Mouse (Mus musculus) adrenal gland, adult 18-20 months (tissue): ENCODE measurements around the gene Gabrd. TPM values are rescaled to one million over a fixed set of nuclear protein-coding genes. Genes with fewer than 3 reads are reported as not detected.
"Not testable (repeated sequence)": the region's sequence is repeated elsewhere in the genome, so short reads cannot be mapped to it uniquely, and the experiment has no call there.

Experiments used
- DNase-seq, 2 experiments: peaks; one replicate each; pipeline ENCODE4 v3.0.0; 2021 to 2022; ENCODE audit warnings: low spot score in 2 of 2
- long read RNA-seq, 2 experiments: library from polyadenylated mRNA; stranded (forward); transcript quantifications; one replicate each; pipeline ENCODE4 v2.0.0; 2021
- total RNA-seq, 2 experiments: library from RNA; stranded (reverse); gene quantifications; 1 replicate in 1 of 2; 2 replicates in 1 of 2; pipeline ENCODE4 v1.2.3; 2021

The Gabrd gene
- total RNA-seq = under 1 TPM in 1 of 2 experiments, not detected in 1; 0.16 TPM
- long read RNA-seq, experiment 1 = 0 reads
- long read RNA-seq, experiment 2 = 0 reads

GRCm38 (mm10) chr4:155397511-155398221, at the start of gene Gabrd:
Gene Gabrd (minus strand): TSS chr4:155398112.
- peak; percentile 50 to 56 for DNase-seq

GRCm38 (mm10) chr4:155442808-155443207, 44.9 kb upstream of the Gabrd start:
- no peak for DNase-seq

DNA sequence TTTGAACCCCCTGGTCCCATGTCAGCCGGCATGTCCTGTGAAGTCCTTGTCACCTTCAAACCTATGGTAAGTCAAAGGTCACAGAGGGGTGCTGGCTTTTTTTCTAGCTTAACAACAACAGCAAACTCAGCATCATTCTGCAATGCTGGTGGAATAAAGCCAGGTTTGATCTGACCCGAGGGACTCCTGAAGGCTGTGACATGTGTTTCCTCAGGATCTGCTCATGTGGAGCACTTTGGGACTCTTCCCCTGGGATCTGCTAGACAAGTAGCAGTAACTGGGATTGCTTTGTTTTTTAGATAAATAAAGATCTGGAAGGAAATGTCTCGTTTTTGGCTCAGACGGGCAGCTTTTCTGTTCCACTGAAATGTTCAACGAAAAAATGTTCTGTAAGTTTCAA, 36.1 kb upstream of the Gabrd start:
- DNase-seq = no peak

- DNase-seq = no peak
Measured at GRCm38 (mm10) chr4:155432358-155432757, 34.4 kb upstream of the Gabrd start.

GRCm38 (mm10) chr4:155429202-155429601, 31.3 kb upstream of the Gabrd start:
- no peak for DNase-seq

- no peak for DNase-seq
Measured at GRCm38 (mm10) chr4:155428442-155428841, 30.5 kb upstream of the Gabrd start.

DNA sequence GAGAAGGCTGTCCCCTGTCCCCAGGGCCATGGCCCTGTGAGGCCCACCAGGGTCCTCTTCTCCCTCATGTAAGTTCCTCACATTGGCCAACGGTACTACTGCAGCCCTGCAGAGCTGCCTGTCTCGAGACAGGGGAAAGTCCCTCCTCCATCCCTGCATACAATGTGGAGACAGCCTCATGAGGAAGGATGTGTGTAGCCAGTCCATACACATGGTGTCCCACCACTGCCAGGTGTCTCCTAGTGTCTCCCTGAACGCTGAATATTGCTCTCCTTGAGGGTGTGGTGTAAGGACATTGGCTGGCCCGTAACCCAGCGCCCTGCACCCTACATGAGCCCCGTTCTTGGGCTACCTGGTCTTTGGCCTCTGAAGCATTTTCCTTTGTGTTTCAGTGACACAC, 28.4 kb upstream of the Gabrd start:
- DNase-seq = no peak

- no peak for DNase-seq
Measured at GRCm38 (mm10) chr4:155423988-155424387, 26.1 kb upstream of the Gabrd start.

DNA sequence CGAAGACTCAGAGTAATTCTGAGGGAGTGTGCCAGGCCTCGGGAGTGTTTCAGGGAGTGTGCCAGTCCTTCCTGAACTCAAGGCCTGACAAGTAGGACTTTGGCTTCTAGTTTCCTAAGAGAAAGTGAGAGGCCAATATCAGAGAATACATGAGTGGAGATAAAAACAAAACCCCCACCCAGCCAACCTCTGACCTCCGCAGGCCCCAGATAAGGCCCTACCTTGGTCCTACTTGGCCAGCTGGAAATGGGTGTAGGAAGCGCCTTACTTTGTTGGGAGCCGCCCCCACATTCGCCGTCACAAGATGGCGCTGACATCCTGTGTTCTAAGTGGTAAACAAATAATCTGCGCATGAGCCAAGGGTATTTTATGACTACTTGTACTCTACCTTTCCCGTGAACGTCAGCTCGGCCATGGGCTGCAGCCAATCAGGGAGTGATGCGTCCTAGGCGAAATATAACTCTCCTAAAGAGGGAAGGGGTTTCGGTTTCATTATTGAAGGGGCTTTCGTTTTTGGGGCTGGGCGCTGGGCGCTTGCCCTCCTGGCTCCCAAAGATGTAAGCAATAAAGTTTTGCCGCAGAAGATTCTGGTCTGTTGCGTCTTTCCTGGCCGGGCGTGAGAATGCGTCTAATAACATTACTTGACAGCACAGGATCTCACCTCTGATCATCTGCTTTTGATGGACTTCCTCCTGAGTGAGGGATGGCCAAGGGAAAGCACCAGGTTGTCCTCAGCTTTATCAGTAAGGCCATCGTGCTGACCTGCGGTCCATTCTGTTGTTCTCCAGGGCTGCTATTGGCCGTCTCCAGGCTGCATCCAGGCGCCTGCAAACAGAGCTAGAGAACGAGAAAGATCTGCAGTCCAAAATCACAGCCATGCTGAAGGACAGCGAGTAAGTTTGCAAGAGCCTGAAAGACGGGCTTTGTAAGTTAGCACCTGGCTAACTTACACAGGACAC, 23.8 kb upstream of the Gabrd start:
- DNase-seq = not testable (repeated sequence)

- DNase-seq = no peak
Measured at GRCm38 (mm10) chr4:155420137-155420536, 22.2 kb upstream of the Gabrd start.

GRCm38 (mm10) chr4:155414656-155415235, 16.8 kb upstream of the Gabrd start:
- DNase-seq = no peak

- DNase-seq = no peak
Measured at GRCm38 (mm10) chr4:155413641-155414335, 15.9 kb upstream of the Gabrd start.

GRCm38 (mm10) chr4:155412124-155412523, 14.2 kb upstream of the Gabrd start:
- DNase-seq = no peak

GRCm38 (mm10) chr4:155409058-155409776, 11.3 kb upstream of the Gabrd start, which contains the start of gene Cfap74:
Gene Cfap74 (plus strand): TSS chr4:155409190.
- DNase-seq = peak; percentile 56 to 66

DNA sequence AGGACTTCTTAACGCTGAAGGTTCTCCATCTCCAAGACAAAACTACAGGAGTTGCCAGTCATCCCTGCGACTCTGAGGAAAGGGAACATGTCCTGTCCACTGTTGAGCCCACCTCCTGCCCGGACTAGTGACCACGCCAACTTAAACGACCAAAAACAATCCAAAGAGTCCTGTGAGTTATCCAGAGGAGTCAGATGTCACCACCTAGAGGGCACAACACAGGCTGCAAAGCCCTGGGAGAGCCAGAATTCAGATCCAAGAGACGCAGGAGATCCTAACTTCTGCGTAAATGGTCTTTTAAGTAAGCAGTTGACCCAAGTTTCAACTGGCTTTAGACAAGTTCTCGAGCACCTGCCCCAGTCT, 10.8 kb upstream of the Gabrd start:
- DNase-seq = no peak

DNA sequence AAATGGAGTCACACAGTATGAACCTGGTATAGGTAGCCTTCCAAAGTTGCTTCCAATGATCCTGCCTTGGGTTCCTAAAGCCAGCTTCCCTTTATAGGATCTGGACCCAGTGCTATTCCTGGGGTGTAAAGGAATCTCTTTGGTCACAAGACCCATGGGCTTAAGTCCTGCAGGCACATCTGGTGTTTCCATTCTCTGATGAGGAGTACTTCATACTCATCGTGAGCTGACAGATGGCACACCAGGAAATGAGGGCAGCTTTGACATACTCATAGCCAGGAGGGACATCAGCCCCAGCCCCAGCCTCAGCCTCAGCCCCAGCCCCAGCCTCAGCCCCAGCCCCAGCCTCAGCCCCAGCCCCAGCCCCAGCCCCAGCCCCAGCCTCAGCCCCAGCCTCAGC, 4.6 kb upstream of the Gabrd start:
- no peak for DNase-seq

GRCm38 (mm10) chr4:155401121-155401520, 3.2 kb upstream of the Gabrd start:
- DNase-seq = no peak

- DNase-seq = no peak
Measured at GRCm38 (mm10) chr4:155398222-155398540, 269 bp upstream of the Gabrd start.

DNA sequence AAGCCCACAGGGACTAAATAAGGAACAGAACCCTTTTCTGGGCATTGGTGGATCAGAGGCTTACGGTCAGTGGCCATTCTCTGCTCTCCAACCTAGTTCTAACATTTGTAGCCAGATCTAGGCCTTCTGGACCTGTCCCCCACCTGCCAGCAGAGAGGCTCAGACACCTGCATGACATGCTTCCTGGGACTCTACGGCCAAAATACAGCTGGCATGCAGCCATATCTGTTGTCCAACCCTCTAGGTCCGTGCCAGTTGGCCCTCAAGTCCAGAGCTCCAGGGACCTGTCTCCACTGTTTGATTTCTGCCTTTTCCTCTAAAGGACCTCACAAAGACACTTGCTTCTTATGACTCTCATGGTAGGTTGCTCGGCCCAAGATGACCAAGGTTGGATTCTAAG, 1.2 kb downstream of the Gabrd start:
- no peak for DNase-seq

DNA sequence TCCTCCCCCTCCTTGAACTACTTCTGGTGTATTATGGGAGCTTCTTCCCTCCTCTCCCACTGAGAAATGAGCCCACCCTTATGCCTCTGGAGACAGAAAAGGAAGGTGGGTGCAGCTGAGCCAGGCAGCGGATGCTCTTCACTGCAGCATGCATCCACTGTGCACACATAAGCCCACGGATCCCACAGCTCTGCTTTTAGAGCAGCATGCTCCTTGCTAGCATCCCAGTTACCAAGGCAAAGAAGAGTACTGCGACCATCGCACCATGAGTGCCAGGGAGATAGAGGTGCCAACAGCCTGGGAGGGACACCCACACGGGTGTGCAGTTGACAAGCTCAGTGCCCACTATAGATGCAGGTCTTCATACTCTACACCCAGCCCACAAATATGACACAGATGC, 2.4 kb downstream of the Gabrd start:
- no peak for DNase-seq

GRCm38 (mm10) chr4:155387166-155387565, 10.7 kb downstream of the Gabrd start:
- no peak for DNase-seq
